Mouse (Mus musculus): ENCODE measurements around the gene Ccm2l.
A peak's percentile ranks its signal among the peaks of the same experiment; 100 is the strongest.

The Ccm2l gene

GRCm38 (mm10) chr2:153052700-153053351, 12.9 kb upstream of the Ccm2l start:
- peak; percentile 60 for DNase-seq (ENCODE audit: low read depth, low spot score)

GRCm38 (mm10) chr2:153053896-153054295, 11.9 kb upstream of the Ccm2l start:
- DNase-seq (ENCODE audit: low read depth, low spot score) = no peak

GRCm38 (mm10) chr2:153055270-153055920, 10.4 kb upstream of the Ccm2l start:
- DNase-seq (ENCODE audit: low read depth, low spot score) = peak; percentile 60

- no peak for DNase-seq (ENCODE audit: low read depth, low spot score)
Measured at GRCm38 (mm10) chr2:153058365-153058764, 7.4 kb upstream of the Ccm2l start.

- no peak for DNase-seq (ENCODE audit: low read depth, low spot score)
Measured at GRCm38 (mm10) chr2:153060216-153060615, 5.5 kb upstream of the Ccm2l start.

GRCm38 (mm10) chr2:153063394-153063793, 2.4 kb upstream of the Ccm2l start:
- no peak for DNase-seq (ENCODE audit: low read depth, low spot score)

GRCm38 (mm10) chr2:153064190-153064970, 1.4 kb upstream of the Ccm2l start:
- DNase-seq (ENCODE audit: low read depth, low spot score) = no peak

- DNase-seq (ENCODE audit: low read depth, low spot score) = no peak
Measured at GRCm38 (mm10) chr2:153066991-153067390, 1.2 kb downstream of the Ccm2l start.

GRCm38 (mm10) chr2:153070762-153071490, 5.2 kb downstream of the Ccm2l start:
- DNase-seq (ENCODE audit: low read depth, low spot score) = peak; percentile 80

- no peak for DNase-seq (ENCODE audit: low read depth, low spot score)
Measured at GRCm38 (mm10) chr2:153071491-153072184, 5.9 kb downstream of the Ccm2l start.

GRCm38 (mm10) chr2:153074651-153075050, 8.9 kb downstream of the Ccm2l start:
- DNase-seq (ENCODE audit: low read depth, low spot score) = no peak

GRCm38 (mm10) chr2:153075961-153076360, 10.2 kb downstream of the Ccm2l start:
- DNase-seq (ENCODE audit: low read depth, low spot score) = no peak

GRCm38 (mm10) chr2:153080841-153081523, 15.2 kb downstream of the Ccm2l start:
- DNase-seq (ENCODE audit: low read depth, low spot score) = peak; percentile 98

- DNase-seq (ENCODE audit: low read depth, low spot score) = no peak
Measured at GRCm38 (mm10) chr2:153081866-153082265, 16.1 kb downstream of the Ccm2l start.

GRCm38 (mm10) chr2:153083275-153083674, 17.5 kb downstream of the Ccm2l start:
- no peak for DNase-seq (ENCODE audit: low read depth, low spot score)

- no peak for DNase-seq (ENCODE audit: low read depth, low spot score)
Measured at GRCm38 (mm10) chr2:153083824-153084223, 18.1 kb downstream of the Ccm2l start.

- DNase-seq (ENCODE audit: low read depth, low spot score) = peak; percentile 42
Measured at GRCm38 (mm10) chr2:153084261-153084976, 18.7 kb downstream of the Ccm2l start.

- DNase-seq (ENCODE audit: low read depth, low spot score) = no peak
Measured at GRCm38 (mm10) chr2:153085556-153085955, 19.8 kb downstream of the Ccm2l start.

- no peak for DNase-seq (ENCODE audit: low read depth, low spot score)
Measured at GRCm38 (mm10) chr2:153086166-153086565, 20.4 kb downstream of the Ccm2l start.

GRCm38 (mm10) chr2:153087091-153087490, 21.3 kb downstream of the Ccm2l start:
- DNase-seq (ENCODE audit: low read depth, low spot score) = no peak

All from ES-CJ7 (cell line).